Mouse (Mus musculus) right cerebral cortex, postnatal 14 days (tissue): Measurements from ENCODE around the gene Olfr345.

Experiments used
- DNase-seq: peaks from one replicate; pipeline ENCODE4 v3.0.0; 2022

The Olfr345 gene

DNA sequence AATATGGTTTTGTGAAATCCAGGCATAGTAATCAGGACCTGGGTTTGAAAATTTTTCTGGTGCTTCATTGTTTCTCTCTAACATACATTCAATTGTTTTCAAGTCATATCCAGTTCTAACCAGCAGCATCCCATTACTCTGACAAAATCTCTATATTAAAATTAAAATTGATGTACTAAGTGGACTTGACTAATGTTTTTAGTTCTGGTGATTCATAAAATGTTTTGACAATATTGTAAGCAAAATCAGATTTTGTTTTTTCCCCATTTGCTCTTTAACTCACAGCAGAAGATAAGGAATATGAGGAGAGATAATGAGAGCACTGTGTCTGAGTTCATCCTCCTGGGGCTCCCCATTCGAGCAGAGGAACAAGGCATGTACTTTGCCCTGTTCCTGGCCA lies at the start of gene Olfr345:
Gene Olfr345, plus strand, starts transcription at position 301 of the 400 bp plus-strand sequence.
- DNase-seq, result no peak

GRCm38 (mm10) chr2:36685488-36685887 lies 45.6 kb downstream of the Olfr345 start, which contains the start of gene Olfr346:
Gene Olfr346 (plus strand): TSS chr2:36685788.
- no peak for DNase-seq
